Mouse (Mus musculus): ENCODE measurements around the gene Slc6a11.

Slc6a11 gene

GRCm38 (mm10) chr6:114289106-114289505, 158.1 kb downstream of the Slc6a11 start:
- in situ Hi-C loops (cut with MboI; ENCODE audit: low pct_unique_long_range_greater_than_20kb in 1 of 2, low sequenced_read_pairs in 2 of 2, unreplicated experiment in 1 of 2), result no loop called here

GRCm38 (mm10) chr6:114290184-114290583, 159.1 kb downstream of the Slc6a11 start:
- in situ Hi-C loops (cut with MboI; ENCODE audit: low pct_unique_long_range_greater_than_20kb in 1 of 2, low sequenced_read_pairs in 2 of 2, unreplicated experiment in 1 of 2), result no loop called here

DNA sequence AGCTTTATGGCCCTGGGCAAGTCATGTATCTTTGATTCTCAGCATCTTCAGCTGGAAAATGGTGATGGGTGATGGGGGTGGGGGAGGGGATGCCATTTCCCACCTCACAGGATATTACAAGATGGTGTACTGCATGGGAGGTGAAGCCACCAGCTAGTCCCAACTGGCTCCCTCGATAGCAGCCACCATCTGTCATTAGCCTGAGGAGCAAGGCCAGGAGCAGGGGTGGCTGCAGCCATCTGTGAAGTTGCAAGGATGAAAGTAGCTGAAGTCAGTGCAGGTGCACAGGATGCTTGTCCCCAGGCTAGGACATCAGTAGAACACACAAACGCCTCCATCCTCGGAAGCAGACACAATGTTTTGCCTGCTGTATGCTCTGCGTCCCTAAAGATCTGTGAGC, 159.9 kb downstream of the Slc6a11 start:
- in situ Hi-C loops (cut with MboI; ENCODE audit: low pct_unique_long_range_greater_than_20kb in 1 of 2, low sequenced_read_pairs in 2 of 2, unreplicated experiment in 1 of 2), result no loop called here

GRCm38 (mm10) chr6:114291396-114291795, 160.4 kb downstream of the Slc6a11 start:
- in situ Hi-C loops (cut with MboI; ENCODE audit: low pct_unique_long_range_greater_than_20kb in 1 of 2, low sequenced_read_pairs in 2 of 2, unreplicated experiment in 1 of 2), result no loop called here

DNA sequence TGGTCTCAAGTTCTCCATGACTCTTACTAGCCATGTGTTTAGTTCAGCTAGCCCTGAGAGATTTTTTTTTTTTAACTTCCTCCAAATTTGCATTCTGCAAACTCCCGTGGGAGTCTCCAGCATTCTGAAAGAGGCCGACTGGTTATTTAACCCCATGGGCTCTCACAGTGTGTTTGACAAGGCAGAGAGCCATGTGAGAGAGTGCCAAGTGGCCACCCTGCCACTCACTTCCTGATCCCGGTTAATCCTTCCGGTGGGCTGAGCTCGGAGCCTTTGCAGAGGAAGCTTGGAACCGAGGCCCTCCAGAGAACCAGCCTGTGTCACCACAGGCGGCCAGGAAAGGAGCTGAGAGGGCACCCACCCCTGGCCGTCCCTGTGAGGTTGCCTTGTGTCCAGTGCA, 162.5 kb downstream of the Slc6a11 start:
- in situ Hi-C loops (cut with MboI; ENCODE audit: low pct_unique_long_range_greater_than_20kb in 1 of 2, low sequenced_read_pairs in 2 of 2, unreplicated experiment in 1 of 2), result no loop called here

GRCm38 (mm10) chr6:114295086-114295485, 164.0 kb downstream of the Slc6a11 start:
- in situ Hi-C loops (cut with MboI; ENCODE audit: low pct_unique_long_range_greater_than_20kb in 1 of 2, low sequenced_read_pairs in 2 of 2, unreplicated experiment in 1 of 2), result no loop called here

DNA sequence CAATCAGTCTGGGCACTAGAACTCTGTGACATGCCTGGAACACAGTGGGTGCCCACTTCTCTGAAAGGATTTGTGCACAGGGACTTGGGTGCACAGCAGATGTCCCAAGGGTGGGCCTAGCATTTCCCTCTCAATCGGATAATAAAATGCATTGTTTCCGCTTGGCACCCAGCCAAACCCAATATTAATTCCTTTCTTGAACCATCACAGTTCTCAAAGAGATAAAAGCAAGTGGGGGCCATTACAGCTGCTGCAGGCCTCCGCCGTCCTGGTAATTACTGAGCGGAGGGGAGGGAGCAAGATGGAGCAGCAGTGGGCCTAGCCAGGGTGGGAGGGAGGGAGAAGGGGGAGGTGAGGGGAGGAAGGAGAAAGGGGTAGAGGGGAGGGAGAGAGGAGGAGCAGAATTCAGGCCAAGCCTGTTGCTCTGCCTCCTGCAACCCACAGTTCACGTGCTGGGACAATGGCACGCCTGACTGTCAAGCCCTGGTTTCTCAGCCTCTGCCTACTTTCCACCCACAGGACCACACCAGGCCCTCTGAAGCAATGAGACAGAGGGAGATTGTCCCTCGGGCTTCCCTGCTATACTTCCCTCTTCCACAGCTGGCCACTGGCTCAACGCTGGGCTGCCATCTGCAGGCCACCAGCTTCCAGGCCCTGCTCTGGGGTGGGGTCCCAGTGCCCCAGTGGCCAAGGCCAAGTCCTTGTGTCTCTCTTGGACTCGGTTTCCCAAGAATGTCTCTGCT, 166.4 kb downstream of the Slc6a11 start:
- in situ Hi-C loops (cut with MboI; ENCODE audit: low pct_unique_long_range_greater_than_20kb in 1 of 2, low sequenced_read_pairs in 2 of 2, unreplicated experiment in 1 of 2), result no loop called here

All from mouse embryonic stem cell (cell line).